Mouse (Mus musculus) stomach, postnatal 0 days (tissue): ENCODE measurements around the gene Lzts3. TPM values are rescaled to one million over a fixed set of nuclear protein-coding genes. Genes with fewer than 3 reads are reported as not detected.

Experiments used
- ATAC-seq: fragments of 200-750 bp; cut with Nextera tagmentation; 2 replicates; pipeline ENCODE4 v1.8.0; 2017; ENCODE audit not compliant: low FRiP score, low TSS enrichment
- DNase-seq: peaks from one replicate; pipeline ENCODE4 v3.0.0-alpha.2; 2016; ENCODE audit warnings: low spot score
- H3K27ac ChIP-seq: fragments of 300-500 bp; sonication (generic); replicated peaks from 2 replicates; pipeline ENCODE4 v1.5.1; 2014; ENCODE audit warnings: mild to moderate bottlenecking, control low read depth
- H3K27me3 ChIP-seq: fragments of 300-500 bp; sonication (generic); 2 replicates; pipeline ENCODE4 v1.6.1; 2014; ENCODE audit warnings: low read length; ENCODE audit not compliant: control insufficient read depth, insufficient read depth
- H3K36me3 ChIP-seq: fragments of 300-500 bp; sonication (generic); 2 replicates; pipeline ENCODE4 v1.6.1; 2014; ENCODE audit warnings: low read length, mixed read lengths; ENCODE audit not compliant: control insufficient read depth, insufficient read depth
- H3K4me1 ChIP-seq: fragments of 300-500 bp; sonication (generic); replicated peaks from 2 replicates; pipeline ENCODE4 v1.6.1; 2014; ENCODE audit warnings: antibody characterized with exemption; ENCODE audit not compliant: control insufficient read depth, insufficient read depth
- H3K4me2 ChIP-seq: fragments of 300-500 bp; sonication (generic); replicated peaks from 2 replicates; pipeline ENCODE4 v1.6.1; 2014; ENCODE audit warnings: low read depth, mild to moderate bottlenecking, control low read depth, moderate library complexity
- H3K4me3 ChIP-seq: fragments of 300-500 bp; sonication (generic); 2 replicates; pipeline ENCODE4 v1.5.1; 2014; ENCODE audit warnings: low read depth, low read length, control low read depth
- H3K9ac ChIP-seq: fragments of 300-500 bp; sonication (generic); 2 replicates; pipeline ENCODE4 v1.6.1; 2014; ENCODE audit warnings: mild to moderate bottlenecking, low read length, control low read depth, mixed read lengths
- H3K9me3 ChIP-seq: fragments of 300-500 bp; sonication (generic); 2 replicates; pipeline ENCODE4 v1.6.1; 2016; ENCODE audit warnings: low read length; ENCODE audit not compliant: control insufficient read depth
- CTCF ChIP-seq: IDR thresholded peaks from 2 replicates; pipeline ENCODE4 v1.5.1; 2016; ENCODE audit warnings: antibody characterized with exemption, low read depth, mild to moderate bottlenecking, moderate library complexity
- EP300 ChIP-seq: optimal IDR thresholded peaks from 2 replicates; pipeline ENCODE3; 2016; ENCODE audit warnings: antibody characterized with exemption
- WGBS: fragments of 180-500 bp; shearing (Covaris S2); extraction: QIAGEN DNeasy Blood & Tissue Kit; methylation state at CpG from one replicate; pipeline ENCODE4 v1.1.7; 2014; 5-methylcytosine and 5-hydroxymethylcytosine counted together
- polyA plus RNA-seq: library from polyadenylated mRNA; unstranded; fragments of >200 nt; fragmentation: Nextera tagmentation; extraction: Ambion mirVana; gene quantifications from 2 replicates; pipeline ENCODE4 v1.2.1, GENCODE M21; 2015

Gene Lzts3
- polyA plus RNA-seq, 1 experiment from 2014 or later: 3.1 TPM

GRCm38 (mm10) chr2:130642197-130642660 is 374 bp downstream of the Lzts3 start:
- DNase-seq (no peak), ATAC-seq (no peak; the same call in 1 of the 2 replicates)
- H3K9ac ChIP-seq: peak overlapping the region; percentile 68
- no peaks in the 10 kb centered on the region for H3K36me3 ChIP-seq
- WGBS: under 1% methylated on average over 16 of the region's 27 CpGs
- no peaks in the 10 kb centered on the region for H3K27me3 ChIP-seq
- H3K27ac ChIP-seq: peak overlapping the region; percentile 30; the same call in 1 of the 2 replicates
- TF ChIP-seq CTCF (no peak), EP300 (no peak)
- peak overlapping the region; percentile 97 for H3K4me2 ChIP-seq
- H3K4me3 ChIP-seq: peak overlapping the region; percentile 67
- no peaks in the 10 kb centered on the region for H3K9me3 ChIP-seq
- H3K4me1 ChIP-seq: no peaks in the 10 kb centered on the region

- H3K4me2 ChIP-seq: no peak overlapping the region
- H3K9ac ChIP-seq: 0 out of 2 replicates have a peak overlapping the region, but pooled peaks have one; percentile 23
- no peak overlapping the region; the same call in 1 of the 2 replicates for H3K27ac ChIP-seq
- TF ChIP-seq EP300: no peak
- no peaks in the 10 kb centered on the region for H3K27me3 ChIP-seq
- DNase-seq: no peak
- no peaks in the 10 kb centered on the region for H3K4me1 ChIP-seq
- H3K9me3 ChIP-seq: no peaks in the 10 kb centered on the region
- H3K4me3 ChIP-seq: no peak overlapping the region
- no peak for ATAC-seq
- H3K36me3 ChIP-seq: no peaks in the 10 kb centered on the region; the same call in 1 of the 2 replicates
- 56% methylated on average over 6 of the region's 6 CpGs for WGBS
Observed at GRCm38 (mm10) chr2:130641351-130642025, 1.1 kb downstream of the Lzts3 start.

- 76% methylated on average over 6 of the region's 6 CpGs for WGBS
Observed at GRCm38 (mm10) chr2:130639276-130639675, 3.3 kb downstream of the Lzts3 start.

GRCm38 (mm10) chr2:130638101-130638611 is 4.4 kb downstream of the Lzts3 start:
- Histone ChIP-seq H3K36me3 (no peaks in the 10 kb centered on the region; the same call in 1 of the 2 replicates), H3K9me3 (no peaks in the 10 kb centered on the region), H3K9ac (peak overlapping the region; percentile 39; the same call in 1 of the 2 replicates), H3K4me2 (peak overlapping the region; percentile 38), H3K27ac (peak overlapping the region; percentile 83), H3K4me1 (0 out of 2 replicates have a peak, but pooled peaks cover 2% of the 10 kb centered on the region), H3K4me3 (0 out of 2 replicates have a peak overlapping the region, but pooled peaks have one; percentile 16), H3K27me3 (no peaks in the 10 kb centered on the region)
- WGBS: 28% methylated on average over 16 of the region's 16 CpGs
- ATAC-seq: peak; percentile 85
- peak; percentile 92 for DNase-seq
- TF ChIP-seq EP300 (no peak), CTCF (no peak; the same call in 1 of the 2 replicates)

More at GRCm38 (mm10) chr2:130639276-130639675, 3.3 kb downstream of the Lzts3 start:
- no peak overlapping the region for H3K4me3 ChIP-seq
- no peaks in the 10 kb centered on the region for H3K9me3 ChIP-seq
- DNase-seq (peak; percentile 47), ATAC-seq (no peak)
- no peak for TF ChIP-seq CTCF
- no peak for TF ChIP-seq EP300
- no peak overlapping the region for H3K9ac ChIP-seq
- H3K4me2 ChIP-seq: no peak overlapping the region
- no peaks in the 10 kb centered on the region for H3K27me3 ChIP-seq
- peak overlapping the region; percentile 73; the same call in 1 of the 2 replicates for H3K27ac ChIP-seq
- H3K36me3 ChIP-seq: no peaks in the 10 kb centered on the region; the same call in 1 of the 2 replicates
- 0 out of 2 replicates have a peak, but pooled peaks cover 2% of the 10 kb centered on the region for H3K4me1 ChIP-seq

GRCm38 (mm10) chr2:130635847-130636246 is 6.8 kb downstream of the Lzts3 start:
- no peak for TF ChIP-seq EP300
- no peak overlapping the region for H3K4me2 ChIP-seq
- H3K27ac ChIP-seq: no peak overlapping the region
- 54% methylated on average over 21 of the region's 21 CpGs for WGBS
- H3K9me3 ChIP-seq: no peaks in the 10 kb centered on the region
- H3K36me3 ChIP-seq: no peaks in the 10 kb centered on the region; the same call in 1 of the 2 replicates
- 0 out of 2 replicates have a peak, but pooled peaks cover 2% of the 10 kb centered on the region for H3K4me1 ChIP-seq
- DNase-seq (peak; percentile 37), ATAC-seq (no peak)
- H3K4me3 ChIP-seq: no peak overlapping the region
- H3K9ac ChIP-seq: no peak overlapping the region
- no peaks in the 10 kb centered on the region for H3K27me3 ChIP-seq
